8 mouse cellular contexts compared by ENCODE assay signal in the genomic region with DNA sequence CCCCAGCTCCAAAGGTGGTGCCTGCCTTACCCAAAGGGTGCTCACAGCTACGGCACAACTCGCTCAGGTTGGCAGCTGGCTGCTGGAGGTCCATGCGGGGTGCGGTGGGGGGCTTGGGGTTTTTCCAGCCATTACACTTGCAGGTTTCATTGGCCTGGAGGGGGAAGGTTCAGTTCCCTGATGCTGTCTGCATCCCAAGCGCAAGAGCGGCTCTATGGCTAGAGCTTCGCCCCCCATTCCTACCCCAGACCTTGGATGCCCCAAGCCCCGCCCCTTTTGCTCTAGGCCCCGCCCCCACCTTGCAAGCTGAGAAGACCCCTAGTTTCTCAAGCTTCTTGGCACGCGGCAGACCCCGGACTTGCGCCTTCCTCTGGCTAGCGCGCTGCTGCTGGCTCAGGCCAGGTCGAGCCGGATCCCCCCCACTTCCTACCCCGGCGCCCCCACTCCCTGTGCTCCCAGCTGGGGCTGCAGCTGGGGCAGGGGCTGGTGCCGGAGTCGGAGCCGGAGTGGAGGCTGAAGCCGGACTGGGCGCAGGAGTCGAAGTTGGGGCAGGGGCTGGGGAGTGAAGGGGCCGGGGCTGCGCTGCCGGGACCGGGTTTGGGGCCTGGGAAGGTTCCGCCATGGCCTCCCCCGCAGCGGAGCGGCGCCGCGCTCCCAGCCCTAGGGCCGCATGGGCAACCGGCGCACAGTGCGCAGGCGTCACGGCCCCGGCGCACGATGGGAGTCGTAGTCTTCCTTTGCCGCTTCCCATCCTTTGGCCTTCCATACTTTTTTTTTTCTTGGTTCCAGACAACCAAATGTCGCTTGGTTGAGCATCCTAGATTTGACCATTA. TPM values are rescaled to one million over a fixed set of nuclear protein-coding genes. Genes with fewer than 3 reads are reported as not detected.
A peak's percentile ranks its signal among the peaks of the same experiment; 100 is the strongest.
DNase-seq lines count a peak whose midpoint lies in the region; ATAC-seq and TF ChIP-seq lines count a peak whose summit lies in the region.

Gene Kat2a, minus strand, starts transcription at position 683 of the 833 bp plus-strand sequence.

- WGBS in forebrain, embryonic 14.5 days, result 2% methylated on average over 43 of the region's 48 CpGs
- 2% methylated on average over 48 of the region's 48 CpGs for WGBS in lung, embryonic 14.5 days

- in situ Hi-C loops in ES-E14 (cut with MboI; ENCODE audit: low sequenced_read_pairs in 2 of 2, unreplicated experiment in 2 of 2), result no loop called here

- no peaks in the 10 kb centered on the region for H3K27me3 ChIP-seq in forebrain, embryonic 14.5 days (replicated peaks; ENCODE audit: control insufficient read depth, insufficient read depth, low read length)
- H3K27me3 ChIP-seq in lung, embryonic 14.5 days (ENCODE audit: insufficient read depth, low read length), result no peaks in the 10 kb centered on the region

- peak within 1 kb of the TSS; percentile 90 for H3K9ac ChIP-seq in ES-E14 (ENCODE audit: insufficient read depth, low read depth, low read length, poor library complexity, severe bottlenecking)
- peak within 1 kb of the TSS; percentile 85 for H3K9ac ChIP-seq in forebrain, embryonic 14.5 days (ENCODE audit: low read length)
- H3K9ac ChIP-seq in lung, embryonic 14.5 days, result peak within 1 kb of the TSS; percentile 95

- intact Hi-C loops in heart, postnatal 14 days (cut with DNase I), result loop anchor here (5.0 kb wide), 2 partner anchors 245 to 350 kb away; no protein-coding TSS in a partner anchor

- peak; percentile 71 for DNase-seq in ES-E14 (ENCODE audit: low read depth, low spot score)
- DNase-seq in forebrain, embryonic 14.5 days (ENCODE audit: low spot score), result peak; percentile 92
- DNase-seq in heart, postnatal 14 days, result peak; percentile 89 to 91
- peak; percentile 81 to 90 for DNase-seq in layer of hippocampus, adult 18-20 months (ENCODE audit: low spot score in 2 of 2)
- DNase-seq in lung, embryonic 14.5 days, result peak; percentile 95
- DNase-seq in ovary, postnatal 14 days (ENCODE audit: low spot score), result peak; percentile 78
- DNase-seq in thymus, postnatal 25 days, result peak; percentile 78

- H3K27ac ChIP-seq in ES-E14 (ENCODE audit: insufficient read depth, low read depth, low read length, poor library complexity, severe bottlenecking), result peak within 1 kb of the TSS; percentile 84
- H3K27ac ChIP-seq in forebrain, embryonic 14.5 days (ENCODE audit: low read depth, low read length), result peak within 1 kb of the TSS; percentile 35; the same call in 1 of the 2 replicates
- H3K27ac ChIP-seq in lung, embryonic 14.5 days (ENCODE audit: low read depth), result peak within 1 kb of the TSS; percentile 84

- peaks cover 2 to 12% of the 10 kb centered on the region in 2 experiments; a peak in 3 of 4 replicates for H3K4me1 ChIP-seq in ES-E14 (ENCODE audit: control insufficient read depth in 2 of 2, insufficient read depth in 2 of 2, low read length in 2 of 2, poor library complexity in 1 of 2)
- peaks cover 14% of the 10 kb centered on the region for H3K4me1 ChIP-seq in forebrain, embryonic 14.5 days (ENCODE audit: control insufficient read depth, insufficient read depth, low read length)
- H3K4me1 ChIP-seq in lung, embryonic 14.5 days (ENCODE audit: insufficient read depth), result peaks cover 19% of the 10 kb centered on the region

- no peaks in the 10 kb centered on the region for H3K9me3 ChIP-seq in ES-E14 (ENCODE audit: control insufficient read depth, insufficient read depth, low read depth, low read length)
- no peaks in the 10 kb centered on the region for H3K9me3 ChIP-seq in forebrain, embryonic 14.5 days (replicated peaks; ENCODE audit: control insufficient read depth, low read length)
- no peaks in the 10 kb centered on the region for H3K9me3 ChIP-seq in lung, embryonic 14.5 days (ENCODE audit: low read depth, low read length)

- H3K4me3 ChIP-seq in ES-E14 (ENCODE audit: insufficient read depth in 1 of 2, low read depth in 1 of 2, low read length in 2 of 2, poor library complexity in 1 of 2, severe bottlenecking in 1 of 2), result peak within 1 kb of the TSS; percentile 85 to 94
- H3K4me3 ChIP-seq in forebrain, embryonic 14.5 days (ENCODE audit: low read depth, low read length), result peak within 1 kb of the TSS; percentile 77
- H3K4me3 ChIP-seq in lung, embryonic 14.5 days (ENCODE audit: low read depth, low read length), result peak within 1 kb of the TSS; percentile 96

- peak within 1 kb of the TSS; percentile 65 for H3K4me2 ChIP-seq in forebrain, embryonic 14.5 days (ENCODE audit: low read length)
- peak within 1 kb of the TSS; percentile 80 for H3K4me2 ChIP-seq in lung, embryonic 14.5 days

- peaks cover 46% of the 10 kb centered on the region for H3K36me3 ChIP-seq in ES-E14 (ENCODE audit: control insufficient read depth, insufficient read depth, low read length, poor library complexity, severe bottlenecking)
- peaks cover 59% of the 10 kb centered on the region for H3K36me3 ChIP-seq in forebrain, embryonic 14.5 days (ENCODE audit: control insufficient read depth, insufficient read depth, low read length)
- peaks cover 55% of the 10 kb centered on the region for H3K36me3 ChIP-seq in lung, embryonic 14.5 days (ENCODE audit: insufficient read depth)

- no peak for TF ChIP-seq CTCF in lung, embryonic 14.5 days (IDR thresholded peaks at IDR 0.05; ENCODE audit: low read depth)

- peak; percentile 83; the same call in 1 of the 2 replicates for ATAC-seq in cerebellum, adult (ENCODE audit: insufficient number of reproducible peaks, low FRiP score, low TSS enrichment)
- ATAC-seq in forebrain, embryonic 14.5 days, result peak; percentile 93
- ATAC-seq in lung, embryonic 14.5 days (ENCODE audit: insufficient read depth), result peak; percentile 89

TF ChIP-seq in ES-E14, 5 proteins besides CTCF, POLR2A, EP300 and RAD21:
- TF ChIP-seq HCFC1 (IDR thresholded peaks at IDR 0.05; ENCODE audit: borderline replicate concordance, insufficient read depth, low read length), result peak; percentile 96
- no peak for TF ChIP-seq CHD2 (IDR thresholded peaks at IDR 0.05; ENCODE audit: low read depth, low read length)
- no peak for TF ChIP-seq MAFK (IDR thresholded peaks at IDR 0.05; ENCODE audit: insufficient read depth, low read depth, low read length)
- TF ChIP-seq ZC3H11A (IDR thresholded peaks at IDR 0.05; ENCODE audit: borderline replicate concordance, low read depth, low read length), result no peak
- TF ChIP-seq ZNF384 (IDR thresholded peaks at IDR 0.05; ENCODE audit: low read depth, low read length), result peak; percentile 85

RNA-seq across cellular contexts. Expression of gene Kat2a, which starts in this region (rescaled TPM):
- 40.8 and 44.4 TPM in 2 replicates for total RNA-seq in ES-E14 (2012; rRNA removed)
- 32.6 and 47.3 TPM in 2 replicates for polyA plus RNA-seq in forebrain, embryonic 14.5 days (2014; fragmentation: Nextera tagmentation; extraction: Ambion mirVana)
- total RNA-seq in heart, postnatal 14 days (2021), result 10 to 100 TPM; 12.9 to 13.7 TPM
- 10 to 100 TPM; 53.9 to 58.0 TPM for total RNA-seq in layer of hippocampus, adult 18-20 months (2021)
- polyA plus RNA-seq in lung, embryonic 14.5 days (2014; fragmentation: Nextera tagmentation; extraction: Ambion mirVana), result 68.9 and 73.6 TPM in 2 replicates

Comparison
In these comparisons a context has a peak if more than half of its experiments do, and no peak if none do; other contexts are left out.
1. Peak in every context shown above with its lines: DNase-seq, ATAC-seq, H3K4me3 ChIP-seq and H3K27ac ChIP-seq.